Mouse (Mus musculus) spleen, postnatal 36 days (tissue): ENCODE results near the gene Gm49387.
A peak's percentile ranks its signal among the peaks of the same experiment; 100 is the strongest.

Source experiments
- DNase-seq, 2 experiments: peaks; one replicate each; pipeline ENCODE4 v3.0.0; 2022; ENCODE audit warnings: low spot score in 2 of 2, mixed read lengths in 1 of 2

Gm49387 gene

DNA sequence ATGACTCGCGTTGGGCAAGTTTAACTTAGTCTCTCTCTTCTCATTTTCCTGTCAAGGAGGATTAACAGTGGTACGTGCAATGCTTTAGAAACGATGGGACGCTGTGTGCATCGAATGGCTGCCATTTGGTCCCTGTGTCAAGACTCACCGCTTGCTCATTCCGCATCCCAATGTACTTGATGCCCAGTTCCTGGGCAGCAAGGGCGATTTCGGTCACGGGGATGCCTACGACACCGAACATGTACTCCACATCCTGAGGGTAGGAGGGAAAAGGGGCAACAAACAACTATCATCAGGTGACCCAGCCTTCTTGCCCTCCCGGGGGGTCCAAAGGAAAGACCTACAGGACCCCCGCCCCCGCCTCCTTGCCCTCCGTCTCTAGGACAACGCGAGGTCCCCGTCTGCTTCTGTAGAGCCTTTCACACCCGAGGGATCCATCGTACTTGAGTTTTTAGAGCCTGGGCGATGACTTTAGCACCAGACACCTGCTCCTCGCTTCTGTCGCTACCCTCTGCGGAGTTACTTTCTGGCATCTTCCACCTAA lies at the start of gene Gm49387:
TSS of gene Gm49387 (minus strand) at position 533 of the 544 bp plus-strand sequence.
- no peak for DNase-seq

DNA sequence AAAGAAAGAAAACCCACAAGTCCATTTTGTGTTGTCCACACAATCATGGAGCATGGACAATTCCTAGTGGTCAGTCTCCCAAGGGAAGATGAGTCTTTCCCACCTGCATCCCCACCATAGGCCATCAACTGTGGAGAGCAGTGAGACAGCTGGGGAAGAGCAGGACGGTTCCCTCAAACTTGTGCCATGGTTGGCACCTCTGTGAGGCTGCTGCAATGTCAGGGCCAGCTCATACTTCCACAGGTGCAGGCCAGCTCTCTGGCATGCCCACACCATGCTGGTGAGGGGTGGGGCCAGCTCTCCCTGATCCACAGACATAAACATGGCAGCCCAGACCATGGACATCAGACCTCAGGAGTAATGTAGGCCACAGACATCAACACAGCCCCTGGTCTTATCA lies 45.6 kb upstream of the Gm49387 start:
- no peak for DNase-seq

DNA sequence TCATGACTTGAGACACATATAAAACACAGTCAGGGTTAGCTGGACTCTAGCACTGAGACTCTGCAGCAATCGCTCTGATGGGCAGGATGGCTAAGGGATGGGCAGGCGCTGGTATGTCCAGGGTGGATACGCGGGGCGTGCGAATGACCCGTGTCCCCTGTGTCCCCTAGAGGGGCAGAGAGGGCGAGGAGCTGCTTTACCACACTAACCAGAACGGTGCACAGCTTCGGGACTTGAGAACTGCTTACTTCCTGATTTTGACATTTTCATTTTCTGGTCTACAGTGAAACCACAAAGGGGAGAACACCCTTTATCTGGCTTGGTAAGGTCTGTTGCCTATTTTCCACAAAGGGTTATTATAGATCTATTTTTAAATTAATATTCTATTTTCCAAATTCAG lies 45.0 kb upstream of the Gm49387 start:
- DNase-seq, result peak; percentile 73 to 80

DNA sequence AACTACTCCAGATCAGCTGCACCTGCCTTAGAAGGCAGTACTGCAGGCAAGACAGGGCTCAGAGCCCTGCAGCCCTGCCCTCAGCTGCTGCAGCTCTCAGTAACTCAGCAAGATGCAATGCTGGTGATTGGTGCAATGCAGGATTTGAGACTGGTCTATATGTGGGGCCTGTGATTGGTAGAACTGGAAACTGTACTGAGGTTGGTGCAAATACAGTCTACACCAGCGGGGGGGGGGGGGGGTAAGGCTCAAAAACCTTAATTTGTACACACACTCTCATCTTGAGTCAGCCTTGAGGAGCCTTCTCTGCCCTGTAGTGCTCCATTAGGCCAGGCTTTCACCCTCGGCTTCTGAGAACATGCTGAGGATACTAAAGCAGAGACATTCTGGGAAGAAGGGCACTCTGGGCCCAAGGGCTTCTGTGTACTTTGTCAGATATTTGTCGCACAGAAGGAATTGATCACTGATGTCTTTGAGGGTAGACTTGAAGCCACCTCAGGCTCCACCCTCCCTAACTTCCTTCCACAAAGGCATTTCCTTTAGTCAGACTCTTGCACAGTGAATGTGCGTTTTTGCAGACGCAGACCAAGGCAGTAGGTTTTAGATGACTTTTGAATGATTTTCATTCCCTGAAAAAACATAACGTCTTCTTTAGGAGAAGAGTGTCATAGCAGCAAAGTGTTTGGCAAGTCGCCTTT lies 43.8 kb upstream of the Gm49387 start:
- DNase-seq, result no peak

- DNase-seq, result no peak
Measured at GRCm38 (mm10) chr14:31683610-31684009, 42.9 kb upstream of the Gm49387 start.

- DNase-seq, result no peak
Measured at GRCm38 (mm10) chr14:31681931-31682555, 41.4 kb upstream of the Gm49387 start.

DNA sequence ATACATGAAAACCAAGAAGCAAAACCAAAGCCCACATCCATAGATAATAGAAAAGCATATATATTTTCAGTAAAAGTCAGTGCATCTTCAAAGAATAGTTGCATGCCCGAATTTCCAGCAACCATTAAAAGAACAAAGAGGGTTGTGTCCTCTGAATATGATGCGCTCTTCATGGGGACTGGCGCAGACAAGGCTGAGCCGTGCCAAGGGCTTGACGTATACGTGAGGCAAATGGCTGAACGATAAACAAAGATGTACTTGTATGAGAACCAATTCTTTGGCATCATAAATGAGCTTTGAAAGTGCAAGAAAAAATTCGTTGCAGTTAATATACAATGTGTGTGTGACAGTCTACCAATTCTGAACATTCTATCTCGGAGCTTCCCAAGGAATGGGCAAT lies 40.6 kb upstream of the Gm49387 start:
- no peak for DNase-seq

GRCm38 (mm10) chr14:31680656-31681055 lies 40.0 kb upstream of the Gm49387 start:
- DNase-seq, result no peak

GRCm38 (mm10) chr14:31671635-31672320 lies 31.1 kb upstream of the Gm49387 start:
- no peak for DNase-seq

DNA sequence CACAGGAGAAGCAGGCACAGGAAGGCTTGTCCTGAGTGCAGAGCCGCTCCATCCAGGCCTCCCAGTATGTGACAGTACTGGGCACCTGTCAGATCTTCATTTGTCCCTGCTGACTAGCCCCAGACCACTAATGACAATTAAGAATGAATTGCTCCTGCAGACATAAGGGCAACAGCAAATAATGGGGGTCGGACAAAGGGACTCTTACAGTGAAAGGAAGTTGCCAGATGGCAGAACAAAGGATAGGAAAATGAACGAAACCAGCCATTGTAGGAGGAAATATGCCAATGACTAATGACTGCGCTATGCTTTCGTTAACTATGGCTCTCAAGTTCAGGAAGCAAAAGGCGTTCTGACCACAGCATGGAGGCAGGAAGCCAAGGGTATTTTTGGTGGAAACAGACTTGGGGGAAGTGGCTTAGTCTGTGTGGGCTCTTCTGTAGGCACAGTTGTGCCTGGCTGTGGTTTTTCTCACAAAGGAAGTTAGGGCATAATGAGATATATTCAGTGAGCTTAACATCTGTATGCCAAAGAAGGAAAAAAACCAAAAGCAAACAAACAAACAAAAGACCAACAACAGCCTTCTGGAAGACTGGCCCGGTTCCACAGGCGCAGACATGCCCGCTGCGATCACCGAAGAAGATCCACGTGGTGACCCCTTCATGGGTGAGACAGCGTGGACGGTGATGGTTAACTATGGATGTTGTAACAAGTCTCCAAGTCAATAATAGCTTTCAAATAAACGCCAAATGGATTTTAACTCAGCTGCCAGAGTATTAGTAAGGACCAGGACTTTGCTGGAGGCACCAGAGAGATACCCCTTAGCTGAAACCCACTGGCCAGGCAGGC lies 29.2 kb upstream of the Gm49387 start:
- peak; percentile 69 to 76 for DNase-seq

DNA sequence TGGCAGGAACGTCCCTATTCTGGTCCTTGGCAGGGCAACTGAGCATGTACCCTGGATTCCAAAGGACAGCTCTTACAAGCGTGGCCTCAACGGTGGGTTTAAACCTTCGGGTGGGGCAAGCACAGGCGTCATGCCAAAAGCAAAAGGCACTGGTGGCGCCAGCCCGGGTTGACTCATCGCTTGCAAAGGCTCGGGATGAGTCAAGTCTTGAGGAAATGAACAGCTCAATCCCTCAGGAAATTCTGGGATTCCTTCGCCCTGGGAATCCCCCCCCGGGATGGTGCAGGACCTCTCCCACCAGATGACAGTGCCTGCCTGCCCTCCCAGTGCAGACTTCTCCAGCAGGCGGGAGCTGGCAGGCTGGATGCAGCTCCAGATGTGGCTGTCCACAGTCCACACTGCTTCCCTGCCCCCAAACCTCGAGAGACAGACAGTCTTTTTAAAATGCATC lies 28.5 kb upstream of the Gm49387 start:
- DNase-seq, result peak in 1 of 2 experiments; percentile 45

DNA sequence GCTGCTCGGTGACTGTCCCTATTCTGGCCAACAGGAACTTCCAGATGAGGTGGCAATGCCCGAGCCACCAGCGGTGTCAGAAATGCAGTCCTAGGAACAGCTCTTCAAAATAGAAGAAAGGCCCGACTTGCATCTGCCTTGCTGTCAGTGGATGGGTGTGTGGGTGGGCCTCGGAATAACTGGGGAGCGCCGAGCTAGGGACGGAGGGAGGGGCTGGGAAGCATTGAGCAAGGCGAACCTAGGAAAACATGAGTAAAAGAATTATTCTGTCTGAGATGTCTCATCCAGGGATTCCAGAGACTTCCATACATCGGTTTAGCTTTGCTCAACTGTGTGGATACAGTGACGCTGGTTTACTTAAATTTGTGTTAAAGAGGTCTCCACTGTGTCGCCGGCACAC lies 27.6 kb upstream of the Gm49387 start:
- DNase-seq, result no peak

- DNase-seq, result no peak
Measured at GRCm38 (mm10) chr14:31667741-31668140, 27.1 kb upstream of the Gm49387 start.

DNA sequence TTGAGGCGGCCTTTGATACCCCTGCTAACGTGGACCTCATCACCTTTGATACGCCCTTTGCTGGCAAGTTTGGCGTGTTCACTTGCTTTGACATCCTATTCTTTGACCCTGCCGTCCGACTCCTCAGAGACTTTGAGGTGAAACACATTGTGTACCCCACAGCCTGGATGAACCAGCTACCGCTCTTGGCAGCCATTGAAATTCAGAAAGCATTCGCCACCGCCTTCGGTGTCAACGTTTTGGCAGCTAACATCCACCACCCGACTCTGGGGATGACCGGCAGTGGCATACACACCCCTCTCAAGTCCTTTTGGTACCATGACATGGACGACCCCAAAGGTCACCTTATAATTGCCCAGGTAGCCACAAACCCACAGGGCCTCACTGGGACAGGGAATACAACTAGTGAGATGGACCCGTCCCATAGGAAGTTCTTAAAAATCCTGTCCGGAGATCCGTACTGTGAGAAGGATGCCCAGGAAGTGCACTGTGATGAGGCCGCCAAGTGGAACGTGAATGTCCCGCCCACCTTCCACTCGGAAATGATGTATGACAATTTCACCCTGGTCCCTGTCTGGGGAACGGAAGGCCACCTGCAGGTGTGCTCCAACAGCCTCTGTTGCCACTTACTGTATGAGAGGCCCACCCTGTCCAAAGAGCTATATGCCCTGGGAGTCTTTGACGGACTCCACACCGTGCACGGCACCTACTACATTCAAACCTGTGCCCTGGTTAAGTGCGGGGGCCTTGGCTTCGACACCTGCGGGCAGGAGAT lies 26.4 kb upstream of the Gm49387 start:
- peak; percentile 57 to 61 for DNase-seq

DNA sequence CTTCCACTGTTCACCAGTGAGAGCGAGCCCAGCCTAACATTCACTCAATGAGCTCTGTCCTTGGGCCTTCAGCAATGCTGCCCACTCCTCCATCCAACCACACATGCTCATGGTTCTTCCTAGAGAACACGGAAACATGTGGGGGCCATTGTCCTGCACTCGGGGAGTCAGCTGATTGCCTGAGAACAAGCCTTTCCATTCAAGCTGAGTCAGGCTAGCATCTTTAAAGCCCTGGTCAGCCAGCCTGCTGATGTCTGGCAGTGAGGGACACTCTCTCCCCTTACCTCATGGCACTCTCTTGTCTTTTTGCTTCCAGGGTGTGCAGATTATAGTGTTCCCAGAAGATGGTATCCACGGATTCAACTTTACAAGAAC lies 24.9 kb upstream of the Gm49387 start:
- no peak for DNase-seq

DNA sequence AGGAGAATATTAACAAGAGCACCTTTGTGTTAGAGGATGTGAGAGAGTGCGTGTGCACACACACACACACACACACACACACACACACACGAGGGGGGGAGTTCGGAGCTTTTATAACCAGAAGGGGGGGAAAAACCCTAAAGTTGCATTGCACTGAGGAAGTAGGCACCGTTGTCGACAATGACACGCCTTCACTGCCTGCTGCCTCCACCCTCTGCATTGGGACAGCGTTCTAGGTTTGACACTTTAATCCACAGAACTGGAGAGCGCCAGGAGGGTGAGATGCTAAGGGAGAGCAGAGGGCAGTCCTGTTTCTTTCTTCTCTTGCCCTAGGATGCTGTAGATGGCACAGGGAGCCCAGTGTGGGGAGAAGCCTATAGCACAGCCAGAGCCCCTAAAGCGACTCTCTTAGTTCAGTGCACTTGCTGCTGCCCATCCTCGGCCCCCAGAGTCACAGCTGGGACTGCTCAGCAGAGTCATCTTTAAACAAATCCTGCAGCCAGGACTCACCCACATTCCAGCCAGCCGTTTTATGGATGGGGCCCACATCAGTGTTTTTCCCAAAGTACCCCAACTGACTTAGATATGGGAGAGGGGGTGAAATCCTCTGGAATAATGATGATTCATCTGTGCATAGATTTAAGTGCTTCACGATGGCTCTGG lies 24.4 kb upstream of the Gm49387 start:
- peak; percentile 77 to 80 for DNase-seq

GRCm38 (mm10) chr14:31664100-31664902 lies 23.6 kb upstream of the Gm49387 start:
- DNase-seq, result no peak

DNA sequence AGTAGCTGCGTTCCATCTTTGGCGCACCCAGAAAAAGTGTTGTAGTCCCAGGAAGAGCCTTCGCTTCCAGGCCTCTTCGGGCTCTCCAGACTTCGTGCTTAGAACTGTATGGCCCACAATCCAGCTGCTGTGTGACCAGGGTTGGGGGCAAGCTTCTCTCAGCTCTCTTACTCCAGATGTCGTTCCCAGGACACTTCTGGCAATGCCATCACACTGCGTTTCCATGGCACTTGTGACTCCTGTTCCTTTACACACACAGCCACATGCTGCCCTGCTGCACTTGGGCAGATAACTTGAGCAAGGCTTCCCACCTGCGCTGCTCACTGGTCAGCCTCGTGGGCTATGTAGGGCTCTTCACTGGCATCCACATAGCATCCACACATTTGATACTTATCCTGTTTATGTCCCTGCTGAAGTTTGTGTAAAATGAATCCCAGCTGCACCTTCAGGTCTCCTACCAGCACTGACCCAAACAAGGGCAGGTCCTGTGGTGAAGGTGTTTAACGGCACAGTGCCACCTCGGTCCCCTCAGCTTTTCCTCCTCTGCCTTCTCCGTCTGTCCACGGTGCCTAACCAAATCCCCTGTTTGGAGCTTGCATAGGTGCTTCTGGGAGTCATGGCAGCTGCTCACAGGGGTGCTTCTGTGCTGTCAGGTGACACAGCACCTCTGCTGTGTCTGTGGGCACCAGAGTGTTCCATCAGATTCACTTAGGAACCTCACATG lies 22.9 kb upstream of the Gm49387 start:
- DNase-seq, result no peak
